Mouse (Mus musculus) frontal cortex, postnatal 25 days (tissue): ENCODE measurements at regions not wholly inside any gene's neighbourhood (a gene's known extent, or its start where the extent isn't known, plus 50 kb on each side); places are given as distances from the start of the nearest gene placed in this dataset.
"Not testable (repeated sequence)": the region's sequence is repeated elsewhere in the genome, so short reads cannot be mapped to it uniquely, and the experiment has no call there.

Experiments
- DNase-seq, 2 experiments: peaks; one replicate each; pipeline ENCODE4 v3.0.0; 2022; ENCODE audit warnings: low spot score in 2 of 2

GRCm38 (mm10) chr5:78075203-78075602 is 667.4 kb upstream of the Igfbp7 start:
- DNase-seq: no peak

GRCm38 (mm10) chr5:78032554-78033250 is 624.9 kb upstream of the Igfbp7 start:
- DNase-seq: no peak

GRCm38 (mm10) chr5:78017523-78017922 is 609.7 kb upstream of the Igfbp7 start:
- no peak for DNase-seq

- DNase-seq: no peak
Observed at GRCm38 (mm10) chr5:77986449-77987047, 578.7 kb upstream of the Igfbp7 start.

- DNase-seq: no peak
Observed at GRCm38 (mm10) chr5:77985269-77985668, 577.4 kb upstream of the Igfbp7 start.

GRCm38 (mm10) chr5:77940021-77940420 is 532.2 kb upstream of the Igfbp7 start:
- DNase-seq: not testable (repeated sequence)

- DNase-seq: no peak
Observed at GRCm38 (mm10) chr5:77931874-77932273, 524.0 kb upstream of the Igfbp7 start.

- no peak for DNase-seq
Observed at GRCm38 (mm10) chr5:77921186-77921585, 513.3 kb upstream of the Igfbp7 start.

- DNase-seq: no peak
Observed at GRCm38 (mm10) chr5:77917086-77917676, 509.3 kb upstream of the Igfbp7 start.

- DNase-seq: no peak
Observed at GRCm38 (mm10) chr5:77916375-77916774, 508.5 kb upstream of the Igfbp7 start.

GRCm38 (mm10) chr5:77909218-77909617 is 501.4 kb upstream of the Igfbp7 start:
- DNase-seq: no peak

- not testable (repeated sequence) for DNase-seq
Observed at GRCm38 (mm10) chr5:77892024-77892423, 484.2 kb upstream of the Igfbp7 start.

- peak; percentile 16 to 36 for DNase-seq
Observed at GRCm38 (mm10) chr5:77888534-77888933, 480.7 kb upstream of the Igfbp7 start.

GRCm38 (mm10) chr5:77871403-77871802 is 463.6 kb upstream of the Igfbp7 start:
- DNase-seq: no peak

- DNase-seq: no peak
Observed at GRCm38 (mm10) chr5:77865342-77865741, 457.5 kb upstream of the Igfbp7 start.

- DNase-seq: no peak
Observed at GRCm38 (mm10) chr5:77855191-77855590, 447.4 kb upstream of the Igfbp7 start.

- no peak for DNase-seq
Observed at GRCm38 (mm10) chr5:77853999-77854784, 446.4 kb upstream of the Igfbp7 start.

- DNase-seq: no peak
Observed at GRCm38 (mm10) chr5:77851645-77852044, 443.8 kb upstream of the Igfbp7 start.

- DNase-seq: no peak
Observed at GRCm38 (mm10) chr5:77838186-77839097, 430.6 kb upstream of the Igfbp7 start.

GRCm38 (mm10) chr5:77827971-77828370 is 420.1 kb upstream of the Igfbp7 start:
- no peak for DNase-seq

GRCm38 (mm10) chr5:77826063-77826462 is 418.2 kb upstream of the Igfbp7 start:
- DNase-seq: no peak
